Mouse (Mus musculus) adrenal gland, postnatal 14 days (tissue): ENCODE measurements around the gene Wdr54. TPM values are rescaled to one million over a fixed set of nuclear protein-coding genes. Genes with fewer than 3 reads are reported as not detected.

Source experiments
- DNase-seq: peaks from one replicate; pipeline ENCODE4 v3.0.0; 2021; ENCODE audit warnings: mixed read lengths
- total RNA-seq: library from RNA; stranded (reverse); gene quantifications from 2 replicates; pipeline ENCODE4 v1.2.3, GENCODE M21; 2021

Gene Wdr54
- total RNA-seq, 1 experiment from 2014 or later: 1.5 TPM

- no peak for DNase-seq
These were observed 24.6 kb downstream of the Wdr54 start for GRCm38 (mm10) chr6:83131469-83132034.

- no peak for DNase-seq
These were observed 28.8 kb downstream of the Wdr54 start for GRCm38 (mm10) chr6:83127419-83127818.

GRCm38 (mm10) chr6:83125331-83125730 is 30.9 kb downstream of the Wdr54 start, which contains the start of gene Ino80b:
Gene Ino80b, minus strand, starts transcription at chr6:83125431.
- no peak for DNase-seq

GRCm38 (mm10) chr6:83124851-83125312 is 31.3 kb downstream of the Wdr54 start:
- DNase-seq: peak; percentile 96

GRCm38 (mm10) chr6:83122961-83123360 is 33.2 kb downstream of the Wdr54 start:
- no peak for DNase-seq

GRCm38 (mm10) chr6:83121863-83122710 is 34.1 kb downstream of the Wdr54 start:
- no peak for DNase-seq

- DNase-seq: peak; percentile 97
These were observed 35.0 kb downstream of the Wdr54 start, which contains the start of gene Wbp1 for GRCm38 (mm10) chr6:83120930-83121862. Gene Wbp1, minus strand, starts transcription at chr6:83121559.

- peak; percentile 56 for DNase-seq
These were observed 36.5 kb downstream of the Wdr54 start for GRCm38 (mm10) chr6:83119734-83120051.

- no peak for DNase-seq
These were observed 37.1 kb downstream of the Wdr54 start for GRCm38 (mm10) chr6:83118825-83119733.

- no peak for DNase-seq
These were observed 37.8 kb downstream of the Wdr54 start for GRCm38 (mm10) chr6:83118369-83118768.

GRCm38 (mm10) chr6:83117616-83118015 is 38.6 kb downstream of the Wdr54 start:
- DNase-seq: no peak

GRCm38 (mm10) chr6:83117165-83117438 is 39.1 kb downstream of the Wdr54 start:
- DNase-seq: no peak

GRCm38 (mm10) chr6:83116373-83117164 is 39.6 kb downstream of the Wdr54 start:
- no peak for DNase-seq

GRCm38 (mm10) chr6:83115682-83116372 is 40.4 kb downstream of the Wdr54 start:
- DNase-seq: no peak

GRCm38 (mm10) chr6:83115011-83115671 is 41.1 kb downstream of the Wdr54 start, which contains the start of gene Mogs:
Gene Mogs, plus strand, starts transcription at chr6:83115496.
- peak; percentile 98 for DNase-seq

GRCm38 (mm10) chr6:83111510-83112136 is 44.6 kb downstream of the Wdr54 start:
- DNase-seq: no peak

GRCm38 (mm10) chr6:83108762-83109668 is 47.2 kb downstream of the Wdr54 start, which contains the start of gene Mrpl53:
Gene Mrpl53, plus strand, starts transcription at chr6:83109040.
- DNase-seq: peak; percentile 92
